Mouse (Mus musculus): ENCODE data around the gene Tmem100. TPM values are rescaled to one million over a fixed set of nuclear protein-coding genes. Genes with fewer than 3 reads are reported as not detected.
A peak's percentile ranks its signal among the peaks of the same experiment; 100 is the strongest.

Gene Tmem100
- polyA plus RNA-seq (2015; fragmentation: Nextera tagmentation; extraction: Ambion mirVana): 14.8 and 16.3 TPM in 2 replicates

- ATAC-seq: no peak
- H3K36me3 ChIP-seq: no peaks in the 10 kb centered on the region
- peak within 1 kb of the TSS; percentile 34 for H3K4me3 ChIP-seq (replicated peaks)
- H3K4me1 ChIP-seq (replicated peaks): peaks cover 11% of the 10 kb centered on the region
- no peak within 1 kb of the TSS for H3K27ac ChIP-seq
- H3K9ac ChIP-seq: peak within 1 kb of the TSS; percentile 24
- peak within 1 kb of the TSS; percentile 54 for H3K4me2 ChIP-seq (replicated peaks)
- no peaks in the 10 kb centered on the region for H3K27me3 ChIP-seq (replicated peaks)
- H3K9me3 ChIP-seq: no peaks in the 10 kb centered on the region
- 45% methylated on average over 13 of the region's 13 CpGs for WGBS
Observed at GRCm38 (mm10) chr11:90029841-90030398, at the start of gene Tmem100. TSS of gene Tmem100 (plus strand) at chr11:90030348.

GRCm38 (mm10) chr11:89982918-89983317 is 47.2 kb upstream of the Tmem100 start:
- no peak overlapping the region for H3K4me3 ChIP-seq (replicated peaks)
- no peak overlapping the region for H3K4me2 ChIP-seq (replicated peaks)

GRCm38 (mm10) chr11:89984436-89984835 is 45.7 kb upstream of the Tmem100 start:
- Histone ChIP-seq H3K27me3 (replicated peaks) (no peaks in the 10 kb centered on the region), H3K27ac (no peak overlapping the region), H3K4me2 (replicated peaks) (no peak overlapping the region), H3K9ac (no peak overlapping the region), H3K4me3 (replicated peaks) (no peak overlapping the region), H3K36me3 (no peaks in the 10 kb centered on the region), H3K9me3 (no peaks in the 10 kb centered on the region), H3K4me1 (replicated peaks) (no peaks in the 10 kb centered on the region)
- ATAC-seq: no peak
- WGBS: 97% methylated on average over 5 of the region's 5 CpGs

More at GRCm38 (mm10) chr11:89982918-89983317, 47.2 kb upstream of the Tmem100 start:
- ATAC-seq: no peak
- 0 out of 2 replicates have a peak, but pooled peaks cover 7% of the 10 kb centered on the region for H3K4me1 ChIP-seq (replicated peaks)
- WGBS: 66% methylated on average over 2 of the region's 2 CpGs
- no peak overlapping the region for H3K27ac ChIP-seq
- no peak overlapping the region for H3K9ac ChIP-seq
- no peaks in the 10 kb centered on the region for H3K36me3 ChIP-seq
- H3K27me3 ChIP-seq (replicated peaks): no peaks in the 10 kb centered on the region
- H3K9me3 ChIP-seq: no peaks in the 10 kb centered on the region

- H3K27ac ChIP-seq: no peak overlapping the region
- H3K27me3 ChIP-seq (replicated peaks): no peaks in the 10 kb centered on the region
- no peak overlapping the region for H3K4me2 ChIP-seq (replicated peaks)
- no peak overlapping the region for H3K4me3 ChIP-seq (replicated peaks)
- H3K4me1 ChIP-seq (replicated peaks): no peaks in the 10 kb centered on the region
- no peak for ATAC-seq
- no peaks in the 10 kb centered on the region for H3K36me3 ChIP-seq
- H3K9ac ChIP-seq: no peak overlapping the region
- 71% methylated on average over 10 of the region's 10 CpGs for WGBS
- H3K9me3 ChIP-seq: no peaks in the 10 kb centered on the region
Observed at GRCm38 (mm10) chr11:89985200-89986187, 44.7 kb upstream of the Tmem100 start.

- 91% methylated on average over 8 of the region's 8 CpGs for WGBS
- Histone ChIP-seq H3K4me1 (replicated peaks) (no peaks in the 10 kb centered on the region), H3K9ac (no peak overlapping the region), H3K9me3 (no peaks in the 10 kb centered on the region), H3K36me3 (no peaks in the 10 kb centered on the region), H3K27me3 (replicated peaks) (no peaks in the 10 kb centered on the region), H3K4me3 (replicated peaks) (no peak overlapping the region), H3K4me2 (replicated peaks) (no peak overlapping the region), H3K27ac (no peak overlapping the region)
- ATAC-seq: no peak
Observed at GRCm38 (mm10) chr11:89986516-89986915, 43.6 kb upstream of the Tmem100 start.

- Histone ChIP-seq H3K4me2 (replicated peaks) (no peak overlapping the region), H3K9me3 (no peaks in the 10 kb centered on the region), H3K27me3 (replicated peaks) (no peaks in the 10 kb centered on the region), H3K36me3 (no peaks in the 10 kb centered on the region), H3K4me3 (replicated peaks) (no peak overlapping the region), H3K27ac (no peak overlapping the region), H3K9ac (no peak overlapping the region), H3K4me1 (replicated peaks) (0 out of 2 replicates have a peak, but pooled peaks cover 7% of the 10 kb centered on the region)
- ATAC-seq: peak; percentile 65
- 21% methylated on average over 8 of the region's 8 CpGs for WGBS
Observed at GRCm38 (mm10) chr11:89988936-89989589, 41.1 kb upstream of the Tmem100 start.

GRCm38 (mm10) chr11:89991661-89992060 is 38.5 kb upstream of the Tmem100 start:
- H3K9ac ChIP-seq: no peak overlapping the region
- H3K4me1 ChIP-seq (replicated peaks): peaks cover 12% of the 10 kb centered on the region
- no peaks in the 10 kb centered on the region for H3K27me3 ChIP-seq (replicated peaks)
- no peaks in the 10 kb centered on the region for H3K36me3 ChIP-seq
- H3K4me3 ChIP-seq (replicated peaks): no peak overlapping the region
- H3K4me2 ChIP-seq (replicated peaks): no peak overlapping the region
- no peak overlapping the region for H3K27ac ChIP-seq
- no peak for ATAC-seq
- H3K9me3 ChIP-seq: no peaks in the 10 kb centered on the region

- no peak for ATAC-seq
- Histone ChIP-seq H3K27me3 (replicated peaks) (no peaks in the 10 kb centered on the region), H3K4me3 (replicated peaks) (no peak overlapping the region), H3K36me3 (no peaks in the 10 kb centered on the region), H3K4me1 (replicated peaks) (peaks cover 12% of the 10 kb centered on the region), H3K9ac (no peak overlapping the region), H3K4me2 (replicated peaks) (no peak overlapping the region), H3K9me3 (no peaks in the 10 kb centered on the region), H3K27ac (0 out of 2 replicates have a peak overlapping the region, but pooled peaks have one; percentile 3)
- WGBS: 76% methylated on average over 2 of the region's 2 CpGs
Observed at GRCm38 (mm10) chr11:89994706-89995105, 35.4 kb upstream of the Tmem100 start.

- no peak for ATAC-seq
- Histone ChIP-seq H3K4me1 (replicated peaks) (peaks cover 12% of the 10 kb centered on the region), H3K9ac (no peak overlapping the region), H3K9me3 (no peaks in the 10 kb centered on the region), H3K36me3 (no peaks in the 10 kb centered on the region), H3K27ac (no peak overlapping the region), H3K27me3 (replicated peaks) (no peaks in the 10 kb centered on the region), H3K4me2 (replicated peaks) (no peak overlapping the region), H3K4me3 (replicated peaks) (no peak overlapping the region)
- WGBS: 88% methylated on average over 5 of the region's 5 CpGs
Observed at GRCm38 (mm10) chr11:89995596-89995995, 34.6 kb upstream of the Tmem100 start.

GRCm38 (mm10) chr11:89996406-89996805 is 33.7 kb upstream of the Tmem100 start:
- Histone ChIP-seq H3K9ac (no peak overlapping the region), H3K9me3 (no peaks in the 10 kb centered on the region), H3K27me3 (replicated peaks) (no peaks in the 10 kb centered on the region), H3K4me3 (replicated peaks) (no peak overlapping the region), H3K36me3 (no peaks in the 10 kb centered on the region), H3K4me2 (replicated peaks) (no peak overlapping the region), H3K4me1 (replicated peaks) (peaks cover 12% of the 10 kb centered on the region), H3K27ac (no peak overlapping the region)
- WGBS: 93% methylated on average over 4 of the region's 4 CpGs
- ATAC-seq: no peak

- no peak overlapping the region for H3K4me2 ChIP-seq (replicated peaks)
- H3K27me3 ChIP-seq (replicated peaks): no peaks in the 10 kb centered on the region
- ATAC-seq: peak; percentile 84
- no peaks in the 10 kb centered on the region for H3K36me3 ChIP-seq
- 68% methylated on average over 7 of the region's 7 CpGs for WGBS
- no peaks in the 10 kb centered on the region for H3K9me3 ChIP-seq
- no peak overlapping the region for H3K9ac ChIP-seq
- peaks cover 12% of the 10 kb centered on the region for H3K4me1 ChIP-seq (replicated peaks)
- H3K27ac ChIP-seq: no peak overlapping the region
- H3K4me3 ChIP-seq (replicated peaks): no peak overlapping the region
Observed at GRCm38 (mm10) chr11:89996856-89997255, 33.3 kb upstream of the Tmem100 start.
